Mouse (Mus musculus) kidney, postnatal 36 days (tissue): Measurements from ENCODE around the gene Arl6ip5.
"Not testable (repeated sequence)": the region's sequence is repeated elsewhere in the genome, so short reads cannot be mapped to it uniquely, and the experiment has no call there.

Experiments
- DNase-seq, 2 experiments: peaks; one replicate each; pipeline ENCODE4 v3.0.0; 2021 to 2022; ENCODE audit warnings: mixed read lengths in 2 of 2

Arl6ip5 gene

DNA sequence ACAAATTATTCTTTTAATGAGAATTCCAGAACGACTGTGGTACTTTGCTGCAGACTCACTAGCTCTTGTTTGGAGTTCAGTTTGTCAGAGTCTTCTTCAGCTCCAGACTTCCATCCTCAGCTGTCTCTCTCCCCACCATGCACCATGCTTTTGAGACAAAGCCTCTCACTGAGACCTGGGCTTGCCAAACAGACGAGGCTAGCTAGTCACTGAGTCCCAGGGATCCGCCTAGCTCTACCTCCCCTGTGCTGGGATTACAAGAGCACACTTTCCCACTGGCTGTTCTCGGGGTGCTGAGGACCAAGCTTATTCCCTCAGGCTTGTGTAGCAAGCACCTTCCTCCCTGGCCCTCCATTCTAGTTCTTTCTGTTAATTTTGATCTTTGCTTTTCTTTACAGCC lies 13.1 kb downstream of the Arl6ip5 start:
- no peak for DNase-seq

DNA sequence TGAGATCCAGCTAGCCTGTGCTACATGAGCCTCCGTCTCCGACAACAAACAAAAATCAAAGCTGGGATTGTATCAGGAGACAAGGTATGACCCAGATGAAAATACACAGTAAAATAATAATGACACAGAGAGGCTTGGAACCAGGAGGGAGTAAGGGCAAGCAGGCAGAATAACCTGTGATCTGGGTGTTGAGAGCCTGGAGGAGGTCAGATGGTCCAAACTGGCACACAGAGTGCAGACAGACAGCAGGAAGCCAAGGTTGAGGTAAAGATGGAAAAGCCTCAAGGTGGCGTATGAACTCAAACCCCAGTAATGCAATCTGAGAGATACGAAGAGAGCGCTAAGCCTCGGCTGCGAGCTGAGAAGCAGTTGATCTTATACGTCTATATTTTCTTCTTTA lies 14.0 kb downstream of the Arl6ip5 start:
- DNase-seq, result no peak

DNA sequence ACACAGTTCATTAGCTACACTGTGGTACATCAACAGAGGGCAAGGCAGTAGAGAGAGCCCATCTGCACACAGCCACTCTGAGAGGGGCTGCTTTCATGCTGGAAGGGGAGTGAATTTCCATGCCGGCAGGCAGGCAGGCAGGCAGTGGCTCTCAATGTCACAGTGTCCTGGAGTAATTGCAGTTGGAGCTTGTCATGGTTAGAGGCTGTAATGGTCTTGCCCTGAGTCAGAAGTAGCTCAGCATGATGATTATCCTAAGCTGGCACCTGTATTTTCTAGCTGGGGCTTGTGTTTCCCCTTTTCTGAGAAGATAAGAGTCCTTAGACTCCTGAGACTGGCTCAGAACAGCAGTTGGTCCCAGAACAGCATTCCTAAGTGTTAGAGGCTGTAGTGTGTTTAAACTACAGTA lies 15.6 kb downstream of the Arl6ip5 start:
- no peak for DNase-seq

DNA sequence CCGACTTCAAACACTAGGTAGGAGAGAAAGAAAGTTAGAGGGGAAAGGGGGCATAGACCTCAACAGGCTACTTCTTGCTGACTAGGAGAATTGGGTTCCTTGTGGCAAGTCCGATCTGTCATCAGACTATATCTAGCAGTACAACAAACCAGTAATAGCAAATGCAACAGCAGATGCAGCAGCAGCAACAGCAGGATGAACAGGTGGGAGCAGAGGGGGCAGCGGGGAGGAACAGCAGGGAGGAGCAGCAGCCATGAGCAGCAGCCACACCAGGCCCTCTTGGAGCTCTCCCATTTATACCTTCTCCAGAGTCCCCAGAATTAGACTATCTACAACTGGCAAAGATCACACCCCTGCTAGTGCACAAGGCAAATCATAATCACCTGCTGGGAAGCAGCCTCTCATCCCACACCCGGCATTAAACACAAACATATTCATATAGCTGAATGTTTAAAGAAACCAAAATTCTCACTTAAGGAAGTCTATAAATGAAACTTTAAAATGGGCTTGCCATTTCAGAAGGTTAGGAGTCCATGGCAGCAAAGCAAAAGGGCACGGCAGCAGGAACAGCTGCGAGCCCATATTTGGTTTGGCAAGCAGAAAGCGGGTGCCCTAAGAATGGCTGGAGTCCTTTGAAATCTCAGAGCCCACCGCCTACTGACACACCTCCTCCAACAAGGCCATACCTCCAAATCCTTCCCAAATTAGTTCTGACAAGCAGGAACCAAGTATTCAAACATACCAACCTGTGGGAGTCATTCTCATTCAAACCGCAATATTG lies 16.8 kb downstream of the Arl6ip5 start:
- no peak for DNase-seq

DNA sequence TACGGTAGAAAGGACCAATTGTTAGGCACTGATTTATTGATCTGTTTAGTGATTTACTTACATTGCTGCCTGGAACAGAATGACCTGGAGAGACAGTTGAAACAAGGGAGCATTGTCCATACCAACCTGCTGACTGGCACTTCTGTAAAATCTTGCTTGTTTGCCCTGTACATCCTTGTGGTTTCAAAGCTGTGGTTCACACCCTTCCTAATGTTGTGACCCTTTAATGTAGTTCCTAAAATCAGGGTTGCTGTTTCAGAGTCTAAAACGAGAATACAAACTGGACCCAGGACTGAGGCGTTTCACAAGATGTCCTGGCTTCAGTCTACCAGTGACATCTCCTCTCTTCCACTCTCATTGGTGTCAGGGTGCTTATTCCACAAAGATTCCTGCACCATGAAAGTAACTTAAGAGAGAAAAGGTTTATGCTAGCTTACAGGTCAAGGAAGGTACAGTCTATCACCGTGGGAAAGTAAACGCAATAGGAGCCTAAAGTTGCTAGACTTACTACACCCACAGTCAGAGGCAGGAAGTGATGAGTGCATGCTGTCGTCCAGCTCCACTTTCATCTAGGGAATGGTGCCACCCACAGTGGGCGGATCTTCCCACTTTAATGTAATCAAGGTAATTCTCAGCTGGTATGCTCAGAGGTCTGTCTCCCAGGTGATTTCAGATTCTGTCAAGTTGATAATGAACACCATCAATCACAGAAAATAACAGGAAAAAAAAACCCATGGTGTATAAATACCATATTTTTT lies 24.6 kb downstream of the Arl6ip5 start:
- no peak for DNase-seq

DNA sequence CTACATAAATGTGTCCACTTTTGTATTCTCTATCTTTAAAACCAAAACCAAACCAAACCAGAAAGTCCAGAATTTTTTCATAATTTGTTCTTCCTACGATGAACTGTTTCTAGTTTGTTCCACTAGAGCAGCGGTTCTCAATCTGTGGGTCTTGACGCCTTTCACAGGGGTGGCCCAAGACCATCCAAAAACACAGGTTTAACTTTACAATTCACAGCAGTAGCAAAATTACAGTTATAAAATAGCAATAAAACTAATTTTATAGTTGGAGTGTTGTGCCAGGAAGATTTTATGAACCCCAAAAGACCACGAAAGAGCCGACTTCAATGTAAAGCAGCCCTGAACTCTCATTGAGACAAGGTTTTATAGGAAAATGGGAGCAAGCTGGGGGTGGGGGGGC lies 25.6 kb downstream of the Arl6ip5 start:
- no peak for DNase-seq

DNA sequence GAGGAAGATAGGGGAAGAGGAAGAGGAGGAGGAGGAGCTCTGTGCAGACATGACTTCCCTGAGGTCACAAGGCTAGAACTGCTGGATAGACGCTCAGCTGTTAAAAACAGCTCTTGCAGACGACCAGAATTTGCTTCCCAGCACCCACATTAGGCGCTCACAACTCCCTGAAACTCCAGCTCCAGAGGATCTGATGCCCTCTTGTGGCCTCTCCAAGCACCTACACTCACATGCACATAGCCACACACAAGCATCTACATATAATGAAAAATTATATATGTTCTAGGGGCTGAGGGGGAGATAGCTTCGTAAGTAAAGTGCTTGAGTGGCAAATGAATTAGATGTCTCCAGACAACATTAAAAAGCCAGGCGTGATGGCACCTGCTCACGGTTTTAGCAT lies 28.9 kb downstream of the Arl6ip5 start:
- no peak for DNase-seq

DNA sequence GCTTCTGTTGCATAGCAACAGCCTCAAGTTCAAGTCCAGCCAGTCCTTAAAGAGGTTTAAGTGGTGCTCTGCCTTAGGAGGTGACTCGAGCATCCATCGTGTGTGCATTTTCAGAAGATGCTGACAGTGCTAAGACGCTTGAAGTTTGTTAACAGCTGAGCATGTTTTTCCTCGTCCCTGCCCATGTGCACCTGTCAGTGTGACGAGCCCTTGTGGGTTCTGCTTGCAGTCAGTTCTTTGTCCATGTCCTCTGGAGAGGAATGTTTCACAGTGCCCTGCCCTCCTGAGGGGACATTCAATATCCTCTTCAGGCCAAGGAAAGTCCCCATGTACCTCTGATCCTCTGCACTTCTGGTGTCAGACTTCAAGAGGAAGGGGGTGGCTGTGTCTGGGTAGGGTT lies 29.6 kb downstream of the Arl6ip5 start:
- no peak for DNase-seq

DNA sequence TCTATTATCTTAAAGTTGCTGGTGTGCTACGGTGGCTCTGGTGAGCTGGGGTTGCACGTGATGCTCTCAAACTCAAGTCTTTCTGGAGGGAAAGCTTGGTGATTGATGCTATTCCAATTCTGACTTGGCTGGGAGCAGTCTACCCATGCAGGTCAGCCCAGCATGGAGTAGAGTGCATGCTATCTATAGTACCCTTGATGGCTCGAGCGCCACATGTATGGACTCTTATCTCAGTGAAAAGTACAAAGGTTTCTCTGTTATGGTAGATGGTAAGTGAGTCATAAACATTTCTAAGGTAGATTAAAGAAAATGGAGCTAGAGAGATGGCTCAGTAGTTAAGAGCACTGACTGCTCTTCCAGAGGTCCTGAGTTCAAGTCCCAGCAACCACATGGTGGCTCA lies 32.0 kb downstream of the Arl6ip5 start:
- DNase-seq, result no peak

DNA sequence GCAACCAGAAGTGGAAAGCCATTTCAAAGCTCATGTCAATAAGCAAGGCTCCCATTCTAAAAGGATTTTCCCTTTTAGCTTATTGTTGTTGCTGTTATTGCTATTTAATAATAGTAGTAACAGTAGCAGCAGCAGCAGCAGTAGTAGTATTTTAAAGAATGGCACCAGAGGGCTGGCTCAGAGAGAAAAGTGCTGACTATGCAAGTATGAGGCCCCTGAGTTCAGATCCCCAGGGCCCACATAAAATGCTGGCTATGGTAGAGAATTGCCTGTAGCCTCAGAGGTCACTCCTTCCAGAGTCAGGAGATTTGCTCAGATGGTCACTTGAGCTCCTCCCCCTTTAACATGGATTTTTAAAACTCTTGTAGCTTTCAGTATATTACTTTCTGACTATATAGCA lies 34.7 kb downstream of the Arl6ip5 start:
- no peak for DNase-seq

DNA sequence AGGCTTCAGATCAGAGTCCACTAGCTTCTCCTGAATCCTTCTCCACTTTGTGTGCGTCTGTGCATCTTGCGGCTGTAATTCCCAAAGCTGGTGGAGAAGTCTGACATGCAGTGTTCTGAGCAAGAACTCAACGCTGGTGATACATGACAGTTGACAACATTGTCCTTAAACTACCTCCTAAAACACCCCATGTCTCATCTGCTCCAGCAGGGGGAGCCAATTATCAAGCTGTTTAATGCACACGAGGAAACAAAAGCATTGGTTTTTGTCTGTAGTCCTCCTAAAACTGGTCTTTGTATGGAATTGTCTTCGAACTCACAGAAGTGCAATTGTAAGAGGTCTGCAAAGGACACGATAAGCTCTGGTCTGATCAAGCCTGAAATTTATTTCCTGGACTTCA lies 40.5 kb downstream of the Arl6ip5 start:
- peak; percentile 68 to 79 for DNase-seq

DNA sequence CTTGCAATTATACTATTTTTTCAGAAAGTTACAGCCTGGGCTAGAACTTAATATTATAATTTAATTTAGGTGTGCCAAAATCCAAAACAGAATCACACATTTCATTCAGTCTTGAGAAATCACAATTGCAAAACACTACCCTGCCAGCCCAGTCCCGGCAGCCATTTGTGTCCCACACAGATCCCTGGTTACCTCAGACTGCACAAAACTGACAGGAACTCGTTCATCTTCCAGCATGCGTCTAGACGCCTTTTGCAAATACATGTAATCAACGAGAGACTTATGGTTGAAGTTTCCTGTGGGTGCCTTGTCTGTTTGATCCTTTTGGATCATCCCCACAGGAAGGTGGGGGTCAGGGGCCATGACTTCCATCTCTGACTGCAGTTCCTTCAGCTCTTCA lies 41.6 kb downstream of the Arl6ip5 start:
- DNase-seq, result no peak

DNA sequence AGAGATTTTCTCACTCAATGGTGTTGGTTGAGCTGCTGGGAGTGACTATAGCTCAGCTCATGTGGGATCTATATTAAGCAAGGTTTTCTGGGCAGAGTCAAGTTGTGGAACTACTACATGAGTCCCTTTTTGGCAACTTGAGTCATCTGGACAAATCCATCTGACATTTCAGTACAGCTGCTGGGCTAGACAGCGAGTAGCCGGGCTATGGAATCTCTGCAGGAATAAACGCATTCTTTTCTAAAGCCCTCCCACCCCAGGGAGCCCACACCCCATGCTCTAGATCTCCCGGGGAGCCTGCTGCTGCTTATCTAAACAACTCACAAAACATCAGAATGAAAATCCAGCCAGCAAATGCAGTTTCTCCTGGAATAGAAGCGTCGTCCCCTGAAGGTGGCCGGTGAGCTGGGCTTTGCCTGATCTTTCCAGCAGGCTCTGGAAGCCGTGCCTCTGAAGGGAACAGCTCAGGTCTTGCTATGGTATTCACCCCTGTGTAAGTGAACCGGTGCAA lies 42.3 kb downstream of the Arl6ip5 start, which contains the start of gene Lmod3:
Gene Lmod3 (minus strand): TSS at position 49 of the 511 bp plus-strand sequence.
- peak; percentile 17 to 21 for DNase-seq

DNA sequence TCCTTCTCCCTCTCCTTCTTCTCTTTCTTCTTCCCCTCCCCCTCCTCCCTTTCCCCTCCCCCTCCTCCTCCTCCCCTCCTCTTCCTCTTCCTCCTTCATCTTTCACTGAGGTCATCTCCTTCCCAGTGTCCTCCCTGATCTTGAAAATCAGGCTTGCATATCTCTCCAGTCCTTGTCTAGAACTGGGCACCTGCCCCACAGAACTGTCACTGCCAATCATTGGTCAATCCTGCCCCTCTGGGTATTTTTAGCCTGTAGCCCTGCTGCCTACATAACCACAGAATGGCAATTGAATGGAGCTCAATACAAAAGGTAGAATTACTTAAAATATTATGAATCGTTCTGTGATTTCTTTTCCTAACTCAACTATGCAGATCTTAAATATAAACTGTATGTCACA lies 48.0 kb downstream of the Arl6ip5 start:
- no peak for DNase-seq

DNA sequence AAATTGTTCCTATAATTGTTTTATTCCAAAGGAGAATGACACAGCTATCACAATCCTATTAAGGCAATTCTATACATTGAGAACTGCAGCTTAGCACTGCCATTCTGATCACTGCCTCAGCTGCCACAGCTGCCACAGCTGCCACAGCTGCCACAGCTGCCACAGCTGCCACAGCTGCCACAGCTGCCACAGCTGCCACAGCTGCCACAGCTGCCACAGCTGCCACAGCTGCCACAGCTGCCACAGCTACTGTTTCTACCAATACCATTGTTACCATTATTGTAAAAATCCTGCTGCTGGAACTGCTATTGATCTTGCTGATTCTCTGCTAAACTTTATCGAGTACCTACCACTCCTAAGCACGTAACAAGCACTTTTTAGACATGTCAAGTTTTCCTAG lies 49.4 kb downstream of the Arl6ip5 start:
- not testable (repeated sequence) for DNase-seq

DNA sequence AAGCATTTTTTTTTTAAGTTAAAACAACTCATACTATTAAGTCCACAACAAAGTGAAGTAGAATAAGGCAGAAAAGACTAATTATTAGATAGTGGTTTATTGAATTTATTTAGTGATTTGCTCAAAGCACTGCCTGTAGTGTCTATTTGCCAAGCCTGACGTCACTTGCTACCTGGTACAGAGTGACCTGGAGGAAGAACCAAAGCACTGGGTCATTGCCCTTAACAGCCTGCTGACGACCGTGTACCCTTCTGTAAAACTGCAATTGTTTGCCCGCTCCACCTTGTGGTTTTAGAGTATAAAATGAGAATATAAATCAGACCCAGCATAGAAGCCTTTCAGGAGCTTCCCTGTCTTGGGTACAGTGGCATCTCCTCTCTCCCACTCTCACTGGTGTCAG lies 51.7 kb downstream of the Arl6ip5 start:
- peak in 1 of 2 experiments; percentile 18 for DNase-seq

DNA sequence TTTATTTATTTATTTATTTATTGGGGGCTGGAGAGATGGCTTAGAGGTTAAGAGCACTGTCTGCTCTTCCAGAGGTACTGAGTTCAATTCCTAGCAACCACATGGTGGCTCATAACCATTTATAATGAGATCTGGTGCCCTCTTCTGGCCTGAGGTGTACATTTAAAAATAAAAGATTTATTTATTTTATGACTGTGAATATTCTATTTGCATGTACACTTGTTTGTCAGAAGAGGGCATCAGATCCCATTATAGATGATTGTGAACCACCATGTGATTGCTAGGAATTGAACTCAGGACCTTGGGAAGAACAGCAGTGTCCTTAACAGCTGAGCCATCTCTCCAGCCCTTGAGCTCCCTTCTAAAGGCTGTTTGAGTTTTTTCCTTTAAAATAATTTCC lies 53.3 kb downstream of the Arl6ip5 start:
- DNase-seq, result not testable (repeated sequence)

DNA sequence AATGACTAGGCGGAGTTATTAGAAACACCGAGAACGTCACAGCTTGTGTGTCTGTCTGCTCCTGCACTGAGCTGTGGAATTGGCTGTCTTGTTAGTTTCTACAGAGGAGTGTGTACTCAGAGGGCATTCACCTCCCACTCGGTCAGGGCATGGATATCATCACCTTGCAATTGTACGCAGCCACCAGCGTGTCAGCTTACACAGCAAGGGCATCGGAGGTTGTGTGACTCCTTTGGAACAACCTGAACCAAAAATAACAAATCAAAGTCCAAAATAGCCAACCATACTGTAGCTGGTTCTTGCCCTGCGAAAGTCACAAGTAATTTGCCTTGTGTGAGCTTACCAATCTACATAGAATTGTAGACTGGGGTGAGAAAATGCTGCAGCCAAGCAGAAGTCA lies 54.8 kb downstream of the Arl6ip5 start:
- DNase-seq, result peak; percentile 36 to 39

DNA sequence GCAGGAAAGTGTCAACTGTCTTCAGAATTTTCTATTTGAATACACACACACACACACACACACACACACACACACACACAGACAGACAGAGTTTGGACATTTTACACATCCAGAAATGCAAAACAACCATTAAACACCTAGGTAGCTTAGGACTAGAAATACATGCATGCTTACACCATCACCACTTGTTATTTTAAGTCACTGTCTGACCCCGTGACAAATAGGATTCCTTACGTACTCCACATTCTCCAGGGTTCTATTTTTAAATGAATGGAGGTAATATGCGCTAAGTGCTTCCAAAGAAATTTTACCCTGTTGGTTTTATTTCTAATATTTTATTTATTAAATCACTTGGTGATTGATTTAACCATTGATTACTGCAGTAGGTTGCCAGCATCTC lies 55.2 kb downstream of the Arl6ip5 start:
- DNase-seq, result no peak

DNA sequence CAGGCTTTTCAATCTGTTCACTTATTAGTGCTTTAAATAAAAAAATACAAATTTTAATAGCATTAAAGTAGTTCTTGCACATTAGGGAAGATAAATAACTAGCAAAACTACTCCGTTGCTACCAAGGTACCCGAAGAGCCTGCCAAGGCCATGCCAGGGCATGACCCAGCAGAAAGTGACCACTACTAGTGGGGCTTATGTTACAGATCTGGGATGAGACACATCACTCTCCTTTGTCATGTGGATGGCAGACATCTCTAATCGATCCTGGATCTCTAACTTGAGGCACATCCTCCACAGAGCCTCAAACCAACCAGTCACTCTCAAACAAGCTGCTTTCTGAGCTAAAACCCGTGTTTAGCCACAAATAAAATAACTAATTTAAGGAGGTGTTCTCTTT lies 56.2 kb downstream of the Arl6ip5 start:
- no peak for DNase-seq

DNA sequence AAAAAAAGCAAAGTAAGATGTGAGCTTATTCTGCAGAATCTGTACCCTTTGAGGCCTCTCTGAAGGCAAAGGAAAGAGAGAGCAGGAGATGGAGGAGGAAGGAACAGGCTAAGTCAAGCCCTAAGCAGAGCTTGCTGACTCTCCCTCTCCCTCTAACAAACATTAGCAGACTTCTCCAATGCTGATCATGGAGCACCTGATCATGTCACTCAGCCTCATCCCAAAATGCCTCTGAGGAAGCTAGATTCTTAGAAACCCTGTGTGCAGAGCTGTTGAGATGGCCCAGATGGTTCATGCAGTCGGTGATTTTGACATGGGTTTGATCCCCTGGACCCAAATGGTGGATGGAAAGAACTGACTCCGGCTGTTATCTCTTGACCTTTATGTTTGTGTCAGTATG lies 56.6 kb downstream of the Arl6ip5 start:
- DNase-seq, result no peak

DNA sequence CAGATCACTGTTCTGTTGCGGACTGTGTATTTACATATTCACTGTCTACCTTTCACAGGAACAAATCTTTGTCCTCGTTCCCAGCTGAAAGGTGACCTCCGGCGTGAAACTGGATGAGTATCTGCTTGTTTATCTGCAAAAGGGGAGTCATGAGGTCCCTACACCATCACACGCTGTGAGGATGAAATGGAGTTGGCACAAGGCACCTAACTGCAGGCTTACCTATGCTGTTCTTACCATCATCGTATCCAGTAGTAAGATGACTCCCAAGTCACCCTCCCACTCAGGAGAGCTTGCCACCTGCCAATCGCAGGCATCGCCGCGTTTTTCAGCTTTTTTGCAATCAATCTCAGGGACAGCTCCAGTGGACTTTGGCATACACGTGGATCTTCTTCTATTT lies 59.1 kb downstream of the Arl6ip5 start:
- DNase-seq, result no peak

DNA sequence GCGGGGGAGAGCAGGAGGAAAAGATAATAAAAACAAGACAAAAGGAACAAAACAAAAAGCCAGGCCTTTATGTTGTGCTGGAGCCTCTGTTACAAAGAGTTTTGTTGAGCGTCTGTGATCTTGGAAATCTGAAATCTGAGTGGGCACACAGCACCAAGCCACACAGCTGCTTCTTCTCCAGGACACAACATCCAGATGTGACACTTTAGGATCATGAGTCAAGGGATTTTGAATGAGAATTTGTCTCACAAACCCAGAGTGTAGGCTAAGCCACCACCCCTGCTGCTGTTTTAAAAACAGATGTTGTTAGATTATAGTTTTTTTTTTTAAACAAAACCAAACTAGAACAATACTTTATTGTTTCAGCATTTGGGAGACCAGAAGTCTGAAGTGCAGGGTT lies 61.9 kb downstream of the Arl6ip5 start:
- no peak for DNase-seq

DNA sequence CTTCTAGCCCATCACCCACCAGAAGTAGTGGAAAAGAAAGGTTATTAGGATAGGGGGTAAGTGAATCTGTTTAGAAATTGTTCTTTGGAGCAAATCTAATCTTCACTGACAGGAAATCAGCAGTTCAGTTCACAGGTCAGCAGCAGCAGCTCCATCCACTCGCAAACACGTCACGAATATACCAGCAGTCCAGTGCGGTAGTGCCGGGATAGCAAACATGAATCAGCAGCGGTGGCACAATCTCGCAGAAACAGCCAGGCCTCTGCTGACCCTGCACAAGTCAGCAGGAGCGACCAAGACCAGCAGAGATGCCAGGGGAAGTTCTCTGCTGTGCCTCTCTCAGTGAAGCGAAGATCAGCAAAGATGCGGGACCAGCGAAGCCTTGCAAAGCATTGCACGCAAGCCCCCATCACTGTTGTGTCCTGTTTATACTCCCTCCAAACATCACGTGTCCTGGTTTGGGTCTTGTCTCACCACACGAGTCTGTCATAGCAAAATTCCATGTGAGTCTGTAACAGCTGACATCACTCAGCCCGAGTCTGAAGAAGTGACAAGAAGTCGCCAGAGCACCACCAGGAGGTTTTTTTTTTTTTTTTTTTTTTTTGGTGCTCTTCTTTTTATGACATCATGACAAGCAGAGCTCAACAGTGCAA lies 62.7 kb downstream of the Arl6ip5 start:
- DNase-seq, result no peak
